Mouse (Mus musculus) hindbrain, postnatal 0 days (tissue): ENCODE data around the gene Bloc1s3. TPM values are rescaled to one million over a fixed set of nuclear protein-coding genes. Genes with fewer than 3 reads are reported as not detected.

Source experiments
- ATAC-seq: fragments of 200-750 bp; cut with Nextera tagmentation; 2 replicates; pipeline ENCODE4 v1.8.0; 2017; ENCODE audit warnings: mild to moderate bottlenecking, moderate TSS enrichment, moderate library complexity
- DNase-seq: peaks from one replicate; pipeline ENCODE4 v3.0.0-alpha.2; 2015; ENCODE audit warnings: low spot score
- H3K27ac ChIP-seq: fragments of 300-500 bp; sonication (generic); 2 replicates; pipeline ENCODE4 v1.5.1; 2014; ENCODE audit warnings: mild to moderate bottlenecking
- H3K27me3 ChIP-seq: fragments of 300-500 bp; sonication (generic); 2 replicates; pipeline ENCODE4 v1.6.1; 2014; ENCODE audit warnings: low read length, mixed read lengths; ENCODE audit not compliant: insufficient read depth
- H3K36me3 ChIP-seq: fragments of 300-500 bp; sonication (generic); 2 replicates; pipeline ENCODE4 v1.6.1; 2014; ENCODE audit warnings: low read length, mixed read lengths; ENCODE audit not compliant: insufficient read depth
- H3K4me1 ChIP-seq: fragments of 300-500 bp; sonication (generic); 2 replicates; pipeline ENCODE4 v1.6.1; 2014; ENCODE audit warnings: antibody characterized with exemption, low read length, mixed read lengths; ENCODE audit not compliant: insufficient read depth
- H3K4me2 ChIP-seq: fragments of 300-500 bp; sonication (generic); 2 replicates; pipeline ENCODE4 v1.6.1; 2014; ENCODE audit warnings: low read depth, mild to moderate bottlenecking, low read length, moderate library complexity, mixed read lengths
- H3K4me3 ChIP-seq: fragments of 300-500 bp; sonication (generic); 2 replicates; pipeline ENCODE4 v1.5.1; 2014; ENCODE audit warnings: low read length
- H3K9ac ChIP-seq: fragments of 300-500 bp; sonication (generic); replicated peaks from 2 replicates; pipeline ENCODE4 v1.6.1; 2014; ENCODE audit warnings: mild to moderate bottlenecking, low read length, moderate library complexity, mixed read lengths
- H3K9me3 ChIP-seq: fragments of 300-500 bp; sonication (generic); 2 replicates; pipeline ENCODE4 v1.6.1; 2016; ENCODE audit warnings: low read length, mixed read lengths
- CTCF ChIP-seq: IDR thresholded peaks from 2 replicates; pipeline ENCODE4 v1.5.1; 2016; ENCODE audit warnings: antibody characterized with exemption, control low read depth, low read depth
- whole genome bisulfite sequencing: fragments of 180-500 bp; shearing (Covaris S2); extraction: QIAGEN DNeasy Blood & Tissue Kit; methylation state at CpG from one replicate; pipeline ENCODE4 v1.1.7; 2014; 5-methylcytosine and 5-hydroxymethylcytosine counted together
- polyA plus RNA-seq: library from polyadenylated mRNA; unstranded; fragments of >200 nt; fragmentation: Nextera tagmentation; extraction: Ambion mirVana; gene quantifications from 2 replicates; pipeline ENCODE4 v1.2.1, GENCODE M21; 2015
- total RNA-seq: library from RNA; depleted of rRNA; stranded (reverse); fragments of >200 nt; gene quantifications from 2 replicates; pipeline ENCODE4 v1.2.3, GENCODE M21; 2014

Gene Bloc1s3
- total and polyA plus RNA-seq, 2 experiments from 2014 or later = 4.3 to 18.8 TPM

- no peak overlapping the region for H3K27ac ChIP-seq
- peak overlapping the region; percentile 24; the same call in 1 of the 2 replicates for H3K9ac ChIP-seq
- peaks cover 31% of the 10 kb centered on the region for H3K27me3 ChIP-seq
- 6% methylated on average over 31 of the region's 31 CpGs for WGBS
- H3K4me1 ChIP-seq = no peaks in the 10 kb centered on the region
- H3K36me3 ChIP-seq = no peaks in the 10 kb centered on the region
- H3K4me2 ChIP-seq = peak overlapping the region; percentile 53
- TF ChIP-seq CTCF = no peak
- H3K9me3 ChIP-seq = no peaks in the 10 kb centered on the region
- peak; percentile 34 for DNase-seq
- H3K4me3 ChIP-seq = peak overlapping the region; percentile 32
- ATAC-seq = peak; percentile 74
Measured at GRCm38 (mm10) chr7:19489525-19489924, 18.6 kb downstream of the Bloc1s3 start.

GRCm38 (mm10) chr7:19486549-19486948 lies 21.6 kb downstream of the Bloc1s3 start:
- H3K4me2 ChIP-seq = no peak overlapping the region
- no peak for TF ChIP-seq CTCF
- no peak overlapping the region for H3K27ac ChIP-seq
- H3K36me3 ChIP-seq = no peaks in the 10 kb centered on the region
- H3K4me1 ChIP-seq = no peaks in the 10 kb centered on the region
- peaks cover 29% of the 10 kb centered on the region for H3K27me3 ChIP-seq
- H3K4me3 ChIP-seq = no peak overlapping the region
- no peak overlapping the region for H3K9ac ChIP-seq
- no peak for DNase-seq
- 89% methylated on average over 7 of the region's 7 CpGs for WGBS
- no peak for ATAC-seq
- no peaks in the 10 kb centered on the region for H3K9me3 ChIP-seq

- no peak overlapping the region for H3K4me3 ChIP-seq
- 94% methylated on average over 1 of the region's 1 CpGs for WGBS
- H3K9me3 ChIP-seq = no peaks in the 10 kb centered on the region
- no peaks in the 10 kb centered on the region for H3K4me1 ChIP-seq
- ATAC-seq = no peak
- H3K4me2 ChIP-seq = no peak overlapping the region
- no peak overlapping the region for H3K9ac ChIP-seq
- peaks cover 19% of the 10 kb centered on the region for H3K27me3 ChIP-seq
- H3K27ac ChIP-seq = no peak overlapping the region
- no peak for TF ChIP-seq CTCF
- H3K36me3 ChIP-seq = no peaks in the 10 kb centered on the region
- DNase-seq = no peak
Measured at GRCm38 (mm10) chr7:19485488-19485887, 22.7 kb downstream of the Bloc1s3 start.

DNA sequence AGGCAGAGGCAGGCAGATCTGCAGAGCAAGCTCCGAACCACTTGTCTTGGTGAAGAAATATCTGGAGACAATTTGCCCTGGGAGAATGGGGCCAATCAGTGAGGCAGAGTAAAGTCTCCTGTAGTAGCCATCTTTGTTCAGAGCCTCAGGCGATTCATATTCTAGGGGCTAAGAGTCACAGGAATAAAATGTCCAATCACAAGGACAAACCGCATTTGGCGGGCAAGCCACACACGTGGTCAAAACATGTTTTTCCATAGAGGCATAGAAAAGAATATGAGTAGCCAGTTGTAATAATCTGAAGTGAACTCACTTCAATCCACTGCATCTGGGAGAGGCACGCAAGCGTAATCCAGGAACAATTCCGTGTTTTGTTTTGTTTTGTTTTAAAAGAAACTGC lies 24.9 kb downstream of the Bloc1s3 start:
- Histone ChIP-seq H3K4me1 (no peaks in the 10 kb centered on the region), H3K9me3 (no peaks in the 10 kb centered on the region), H3K27ac (no peak overlapping the region), H3K4me2 (no peak overlapping the region), H3K36me3 (no peaks in the 10 kb centered on the region), H3K4me3 (no peak overlapping the region), H3K9ac (no peak overlapping the region), H3K27me3 (peaks cover 8% of the 10 kb centered on the region; the same call in 1 of the 2 replicates)
- ATAC-seq = no peak
- WGBS = 83% methylated on average over 8 of the region's 8 CpGs
- TF ChIP-seq CTCF = no peak
- no peak for DNase-seq

GRCm38 (mm10) chr7:19477624-19478384 lies 30.4 kb downstream of the Bloc1s3 start:
- Histone ChIP-seq H3K9me3 (no peaks in the 10 kb centered on the region), H3K9ac (no peak overlapping the region), H3K36me3 (no peaks in the 10 kb centered on the region), H3K27ac (no peak overlapping the region), H3K4me2 (no peak overlapping the region), H3K4me3 (no peak overlapping the region), H3K27me3 (no peaks in the 10 kb centered on the region), H3K4me1 (no peaks in the 10 kb centered on the region)
- no peak for TF ChIP-seq CTCF
- WGBS = 33% methylated on average over 14 of the region's 14 CpGs
- ATAC-seq (no peak), DNase-seq (no peak)

DNA sequence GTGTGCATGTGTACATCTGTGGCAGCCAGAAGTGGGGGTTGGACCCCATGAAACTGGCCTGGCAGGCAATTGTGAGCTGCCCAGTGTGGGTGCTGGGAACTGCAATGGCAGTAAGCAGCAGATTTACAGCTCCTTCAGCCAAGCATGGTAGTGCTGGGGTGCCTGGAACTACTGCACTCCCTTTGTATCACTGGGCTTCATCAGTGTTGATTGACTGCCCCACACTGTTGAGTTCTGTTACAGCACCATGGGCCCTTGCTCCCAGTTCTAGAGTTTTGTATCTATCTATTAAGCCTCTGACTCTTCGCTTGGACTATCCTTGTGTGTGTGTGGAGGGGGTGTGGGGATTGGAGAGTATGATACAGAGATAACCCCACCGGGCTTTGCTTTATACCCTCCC lies 31.1 kb downstream of the Bloc1s3 start:
- DNase-seq (no peak), ATAC-seq (no peak)
- Histone ChIP-seq H3K36me3 (no peaks in the 10 kb centered on the region), H3K4me2 (no peak overlapping the region), H3K27me3 (peaks cover 6% of the 10 kb centered on the region), H3K27ac (no peak overlapping the region), H3K9me3 (no peaks in the 10 kb centered on the region), H3K4me3 (no peak overlapping the region), H3K4me1 (no peaks in the 10 kb centered on the region), H3K9ac (no peak overlapping the region)
- WGBS = 65% methylated on average over 2 of the region's 2 CpGs
- TF ChIP-seq CTCF = peak; percentile 22

DNA sequence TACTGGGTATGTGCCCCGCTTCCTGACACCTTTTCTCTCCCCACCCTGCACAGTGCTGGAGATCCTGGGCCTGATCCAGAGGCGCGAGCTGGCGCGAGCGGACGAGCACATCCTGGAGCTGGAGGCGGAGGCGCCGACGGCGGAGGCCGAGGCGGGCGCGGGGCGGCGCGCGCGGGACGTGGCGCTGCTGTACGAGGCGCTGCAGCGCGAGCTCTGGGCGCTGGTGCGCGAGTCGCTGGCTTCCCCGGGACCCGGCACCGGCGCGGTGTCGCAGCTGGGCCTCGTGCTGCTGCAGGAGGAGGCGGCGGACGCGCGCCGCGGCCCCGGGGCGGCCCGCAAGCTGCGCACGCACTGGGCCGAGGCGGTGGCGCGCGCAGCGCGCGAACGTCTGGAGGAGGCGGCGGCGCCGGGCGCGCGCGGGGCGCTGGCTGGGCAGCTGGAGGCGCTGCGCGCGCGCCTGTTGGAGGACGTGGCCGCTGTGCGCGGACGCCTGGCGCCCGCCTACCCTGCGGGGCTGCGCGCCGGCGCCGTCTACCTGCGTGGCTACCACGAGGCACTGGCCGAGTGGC lies 34.2 kb downstream of the Bloc1s3 start:
- Histone ChIP-seq H3K27ac (peak overlapping the region; percentile 85), H3K4me1 (no peaks in the 10 kb centered on the region), H3K9ac (peak overlapping the region; percentile 65), H3K4me3 (peak overlapping the region; percentile 52), H3K9me3 (no peaks in the 10 kb centered on the region), H3K36me3 (no peaks in the 10 kb centered on the region), H3K4me2 (peak overlapping the region; percentile 69), H3K27me3 (peaks cover 27% of the 10 kb centered on the region)
- TF ChIP-seq CTCF = no peak
- ATAC-seq = peak; percentile 93
- WGBS = 2% methylated on average over 53 of the region's 89 CpGs
- DNase-seq = peak; percentile 95
